Mouse (Mus musculus): ENCODE data around the gene Limd2. TPM values are rescaled to one million over a fixed set of nuclear protein-coding genes. Genes with fewer than 3 reads are reported as not detected.
A peak's percentile ranks its signal among the peaks of the same experiment; 100 is the strongest.

Limd2 gene
- polyA plus RNA-seq, 1 experiment from 2014 or later, result 142 TPM

- Histone ChIP-seq H3K9ac (ENCODE audit: low read depth, low read length) (peak overlapping the region; percentile 85), H3K9me3 (ENCODE audit: control insufficient read depth, low read length) (no peaks in the 10 kb centered on the region), H3K4me3 (ENCODE audit: low read length) (peak overlapping the region; percentile 80), H3K27me3 (replicated peaks; ENCODE audit: control insufficient read depth, insufficient read depth, low read length) (no peaks in the 10 kb centered on the region), H3K4me1 (ENCODE audit: control insufficient read depth, insufficient read depth, low read depth, low read length) (peaks cover 10% of the 10 kb centered on the region), H3K36me3 (ENCODE audit: control insufficient read depth, insufficient read depth, low read length) (peaks cover 8% of the 10 kb centered on the region), H3K4me2 (ENCODE audit: low read length) (peak overlapping the region; percentile 62), H3K27ac (ENCODE audit: low read depth, low read length) (peak overlapping the region; percentile 89)
- WGBS, result under 1% methylated on average over 44 of the region's 44 CpGs
- peak; percentile 97 for ATAC-seq
Measured at GRCm38 (mm10) chr11:106193371-106194154, 32.9 kb upstream of the Limd2 start.

GRCm38 (mm10) chr11:106192657-106193370 is 32.2 kb upstream of the Limd2 start:
- peak overlapping the region; percentile 85 for H3K9ac ChIP-seq (ENCODE audit: low read depth, low read length)
- peak overlapping the region; percentile 49 for H3K4me2 ChIP-seq (ENCODE audit: low read length)
- peak overlapping the region; percentile 87 for H3K27ac ChIP-seq (ENCODE audit: low read depth, low read length)
- H3K9me3 ChIP-seq (ENCODE audit: control insufficient read depth, low read length), result no peaks in the 10 kb centered on the region
- peaks cover 3% of the 10 kb centered on the region for H3K36me3 ChIP-seq (ENCODE audit: control insufficient read depth, insufficient read depth, low read length)
- H3K4me3 ChIP-seq (ENCODE audit: low read length), result peak overlapping the region; percentile 80
- no peaks in the 10 kb centered on the region for H3K27me3 ChIP-seq (replicated peaks; ENCODE audit: control insufficient read depth, insufficient read depth, low read length)
- WGBS, result 12% methylated on average over 19 of the region's 19 CpGs
- H3K4me1 ChIP-seq (ENCODE audit: control insufficient read depth, insufficient read depth, low read depth, low read length), result peaks cover 10% of the 10 kb centered on the region
- ATAC-seq, result peak; percentile 82; the same call in 1 of the 2 replicates

- Histone ChIP-seq H3K27ac (ENCODE audit: low read depth, low read length) (no peak overlapping the region), H3K9ac (ENCODE audit: low read depth, low read length) (no peak overlapping the region), H3K36me3 (ENCODE audit: control insufficient read depth, insufficient read depth, low read length) (peaks cover under 1% of the 10 kb centered on the region), H3K9me3 (ENCODE audit: control insufficient read depth, low read length) (no peaks in the 10 kb centered on the region), H3K4me3 (ENCODE audit: low read length) (peak overlapping the region; percentile 80), H3K27me3 (replicated peaks; ENCODE audit: control insufficient read depth, insufficient read depth, low read length) (no peaks in the 10 kb centered on the region), H3K4me2 (ENCODE audit: low read length) (peak overlapping the region; percentile 49), H3K4me1 (ENCODE audit: control insufficient read depth, insufficient read depth, low read depth, low read length) (peaks cover 10% of the 10 kb centered on the region)
- ATAC-seq, result no peak
- WGBS, result 91% methylated on average over 5 of the region's 5 CpGs
Measured at GRCm38 (mm10) chr11:106192241-106192640, 31.6 kb upstream of the Limd2 start.

- Histone ChIP-seq H3K27me3 (replicated peaks; ENCODE audit: control insufficient read depth, insufficient read depth, low read length) (no peaks in the 10 kb centered on the region), H3K27ac (ENCODE audit: low read depth, low read length) (no peak overlapping the region), H3K4me1 (ENCODE audit: control insufficient read depth, insufficient read depth, low read depth, low read length) (peaks cover 10% of the 10 kb centered on the region), H3K4me2 (ENCODE audit: low read length) (no peak overlapping the region), H3K9ac (ENCODE audit: low read depth, low read length) (no peak overlapping the region), H3K9me3 (ENCODE audit: control insufficient read depth, low read length) (no peaks in the 10 kb centered on the region), H3K4me3 (ENCODE audit: low read length) (no peak overlapping the region), H3K36me3 (ENCODE audit: control insufficient read depth, insufficient read depth, low read length) (no peaks in the 10 kb centered on the region; the same call in 1 of the 2 replicates)
- 98% methylated on average over 3 of the region's 3 CpGs for WGBS
- no peak for ATAC-seq
Measured at GRCm38 (mm10) chr11:106191716-106192115, 31.1 kb upstream of the Limd2 start.

GRCm38 (mm10) chr11:106187326-106187725 is 26.7 kb upstream of the Limd2 start:
- H3K4me1 ChIP-seq (ENCODE audit: control insufficient read depth, insufficient read depth, low read depth, low read length), result peaks cover 2% of the 10 kb centered on the region; the same call in 1 of the 2 replicates
- no peak overlapping the region for H3K27ac ChIP-seq (ENCODE audit: low read depth, low read length)
- no peaks in the 10 kb centered on the region for H3K27me3 ChIP-seq (replicated peaks; ENCODE audit: control insufficient read depth, insufficient read depth, low read length)
- H3K9ac ChIP-seq (ENCODE audit: low read depth, low read length), result no peak overlapping the region
- no peak overlapping the region for H3K4me3 ChIP-seq (ENCODE audit: low read length)
- H3K36me3 ChIP-seq (ENCODE audit: control insufficient read depth, insufficient read depth, low read length), result 0 out of 2 replicates have a peak, but pooled peaks cover 2% of the 10 kb centered on the region
- ATAC-seq, result no peak
- WGBS, result 95% methylated on average over 4 of the region's 4 CpGs
- H3K9me3 ChIP-seq (ENCODE audit: control insufficient read depth, low read length), result no peaks in the 10 kb centered on the region
- H3K4me2 ChIP-seq (ENCODE audit: low read length), result no peak overlapping the region

GRCm38 (mm10) chr11:106180449-106180801 is 19.8 kb upstream of the Limd2 start:
- 0 out of 2 replicates have a peak, but pooled peaks cover 2% of the 10 kb centered on the region for H3K36me3 ChIP-seq (ENCODE audit: control insufficient read depth, insufficient read depth, low read length)
- ATAC-seq, result no peak

GRCm38 (mm10) chr11:106179711-106180448 is 19.2 kb upstream of the Limd2 start:
- no peak overlapping the region for H3K27ac ChIP-seq (ENCODE audit: low read depth, low read length)
- H3K4me1 ChIP-seq (ENCODE audit: control insufficient read depth, insufficient read depth, low read depth, low read length), result no peaks in the 10 kb centered on the region
- 75% methylated on average over 7 of the region's 7 CpGs for WGBS
- H3K9me3 ChIP-seq (ENCODE audit: control insufficient read depth, low read length), result no peaks in the 10 kb centered on the region
- H3K27me3 ChIP-seq (replicated peaks; ENCODE audit: control insufficient read depth, insufficient read depth, low read length), result no peaks in the 10 kb centered on the region
- no peak overlapping the region for H3K4me2 ChIP-seq (ENCODE audit: low read length)
- H3K9ac ChIP-seq (ENCODE audit: low read depth, low read length), result no peak overlapping the region
- no peak for ATAC-seq
- H3K4me3 ChIP-seq (ENCODE audit: low read length), result no peak overlapping the region
- 0 out of 2 replicates have a peak, but pooled peaks cover 2% of the 10 kb centered on the region for H3K36me3 ChIP-seq (ENCODE audit: control insufficient read depth, insufficient read depth, low read length)

More at GRCm38 (mm10) chr11:106180449-106180801, 19.8 kb upstream of the Limd2 start:
- H3K27me3 ChIP-seq (replicated peaks; ENCODE audit: control insufficient read depth, insufficient read depth, low read length), result no peaks in the 10 kb centered on the region
- no peak overlapping the region for H3K9ac ChIP-seq (ENCODE audit: low read depth, low read length)
- no peaks in the 10 kb centered on the region for H3K9me3 ChIP-seq (ENCODE audit: control insufficient read depth, low read length)
- H3K4me1 ChIP-seq (ENCODE audit: control insufficient read depth, insufficient read depth, low read depth, low read length), result no peaks in the 10 kb centered on the region
- no peak overlapping the region for H3K4me2 ChIP-seq (ENCODE audit: low read length)
- WGBS, result 92% methylated on average over 2 of the region's 2 CpGs
- H3K27ac ChIP-seq (ENCODE audit: low read depth, low read length), result no peak overlapping the region
- H3K4me3 ChIP-seq (ENCODE audit: low read length), result no peak overlapping the region

- no peak overlapping the region for H3K9ac ChIP-seq (ENCODE audit: low read depth, low read length)
- WGBS, result 89% methylated on average over 5 of the region's 5 CpGs
- no peaks in the 10 kb centered on the region for H3K4me1 ChIP-seq (ENCODE audit: control insufficient read depth, insufficient read depth, low read depth, low read length)
- no peaks in the 10 kb centered on the region for H3K36me3 ChIP-seq (ENCODE audit: control insufficient read depth, insufficient read depth, low read length)
- no peak overlapping the region for H3K27ac ChIP-seq (ENCODE audit: low read depth, low read length)
- H3K4me2 ChIP-seq (ENCODE audit: low read length), result no peak overlapping the region
- ATAC-seq, result no peak
- H3K4me3 ChIP-seq (ENCODE audit: low read length), result no peak overlapping the region
- no peaks in the 10 kb centered on the region for H3K27me3 ChIP-seq (replicated peaks; ENCODE audit: control insufficient read depth, insufficient read depth, low read length)
- no peaks in the 10 kb centered on the region for H3K9me3 ChIP-seq (ENCODE audit: control insufficient read depth, low read length)
Measured at GRCm38 (mm10) chr11:106178036-106178782, 17.5 kb upstream of the Limd2 start.
